Mouse (Mus musculus) CH12.LX (cell line): ENCODE measurements around the gene Hdhd3.

Experiments
- EP300 ChIP-seq: IDR thresholded peaks from 2 replicates; pipeline ENCODE4 v1.6.1; 2011; ENCODE audit warnings: low read length, improper control_type of control experiment
- ETS1 ChIP-seq: conservative IDR thresholded peaks from 2 replicates; pipeline ENCODE4 v1.6.1; 2012; ENCODE audit warnings: low read depth, mild to moderate bottlenecking, inconsistent platforms, low read length, improper control_type of control experiment, moderate library complexity
- GABPA ChIP-seq: IDR thresholded peaks from 2 replicates; pipeline ENCODE4 v1.6.1; 2012; ENCODE audit warnings: low read depth, low read length, improper control_type of control experiment, inconsistent platforms; ENCODE audit not compliant: insufficient replicate concordance
- JUN ChIP-seq: IDR thresholded peaks from 2 replicates; pipeline ENCODE4 v1.6.1; 2011; ENCODE audit warnings: low read depth, mild to moderate bottlenecking, low read length, improper control_type of control experiment, moderate library complexity; ENCODE audit not compliant: insufficient read depth
- JUND ChIP-seq: conservative IDR thresholded peaks from 2 replicates; pipeline ENCODE4 v1.6.1; 2011; ENCODE audit warnings: low read depth, low read length, improper control_type of control experiment
- MAFK ChIP-seq: IDR thresholded peaks from 2 replicates; pipeline ENCODE4 v1.6.1; 2011; ENCODE audit warnings: low read length, improper control_type of control experiment; ENCODE audit not compliant: insufficient replicate concordance
- POLR2A ChIP-seq: IDR thresholded peaks from 2 replicates; pipeline ENCODE4 v1.6.1; 2011; ENCODE audit warnings: low read depth, mild to moderate bottlenecking, improper control_type of control experiment, low read length
- SIN3A ChIP-seq: IDR thresholded peaks from 2 replicates; pipeline ENCODE4 v1.6.1; 2012; ENCODE audit warnings: low read length, improper control_type of control experiment, inconsistent platforms
- TCF12 ChIP-seq: IDR thresholded peaks from 2 replicates; pipeline ENCODE4 v1.6.1; 2014; ENCODE audit warnings: low read depth, mild to moderate bottlenecking, inconsistent platforms, low read length, improper control_type of control experiment
- USF2 ChIP-seq: conservative IDR thresholded peaks from 2 replicates; pipeline ENCODE4 v1.6.1; 2011; ENCODE audit warnings: low read depth, low read length, improper control_type of control experiment
- ZC3H11A ChIP-seq: IDR thresholded peaks from 2 replicates; pipeline ENCODE4 v1.6.1; 2012; ENCODE audit warnings: low read depth, mild to moderate bottlenecking, inconsistent platforms, low read length, improper control_type of control experiment

- TF ChIP-seq ZC3H11A: no peak
- no peak for TF ChIP-seq MAFK
- TF ChIP-seq POLR2A: no peak
- TF ChIP-seq JUND: no peak
- TF ChIP-seq ETS1: no peak
- TF ChIP-seq TCF12: no peak
- no peak for TF ChIP-seq JUN
- TF ChIP-seq SIN3A: no peak
- TF ChIP-seq GABPA: no peak
- no peak for TF ChIP-seq EP300
- TF ChIP-seq USF2: no peak
Observed at GRCm38 (mm10) chr4:62526256-62526655, 23.0 kb upstream of the Hdhd3 start.
